10 mouse cellular contexts compared by ENCODE assay signal in genomic region chr4:118579313-118579712, GRCm38 (mm10). TPM values are rescaled to one million over a fixed set of nuclear protein-coding genes. Genes with fewer than 3 reads are reported as not detected.
DNase-seq lines count a peak whose midpoint lies in the region; ATAC-seq and TF ChIP-seq lines count a peak whose summit lies in the region.
"Had no signal": no experiment of that assay in that cellular context is flagged by ENCODE, and none has a peak within 500 bp of the region (broad histone marks: within the 10 kb centered on the region; RNA-seq: fewer than 3 reads in every experiment).

No protein-coding gene starts in this region.

- no peaks in the 10 kb centered on the region for H3K9me3 ChIP-seq in lung, embryonic 14.5 days (ENCODE audit: low read depth, low read length)

- H3K27me3 ChIP-seq in lung, embryonic 14.5 days (ENCODE audit: insufficient read depth, low read length), result no peaks in the 10 kb centered on the region

- WGBS in lung, embryonic 14.5 days, result 41% methylated on average over 13 of the region's 13 CpGs

- H3K27ac ChIP-seq in lung, embryonic 14.5 days (ENCODE audit: low read depth), result no peak overlapping the region
- H3K27ac ChIP-seq: macrophage had no signal

- peak; percentile 69 for ATAC-seq in common myeloid progenitor, adult 5-6 weeks (replicated peaks; ENCODE audit: low read depth, poor library complexity, severe bottlenecking)
- ATAC-seq in lung, embryonic 14.5 days (ENCODE audit: insufficient read depth), result no peak
- no peak for ATAC-seq in activated CD4-positive, CD25-positive, alpha-beta regulatory T cell, adult 4 months

- DNase-seq in heart, postnatal 4 days, result peak; percentile 63
- no peak for DNase-seq in heart, adult 8-10 months (ENCODE audit: low spot score)
- peak; percentile 34 to 82 for DNase-seq in spleen, postnatal 4 days (ENCODE audit: low spot score in 2 of 2)
- DNase-seq in spleen, adult 12 weeks (ENCODE audit: low spot score), result no peak
- peak; percentile 52 for DNase-seq in lung, embryonic 14.5 days
- no peak for DNase-seq in urinary bladder, adult 2 months (ENCODE audit: low spot score)

- no peak overlapping the region for H3K4me2 ChIP-seq in lung, embryonic 14.5 days

- no peak overlapping the region for H3K4me3 ChIP-seq in lung, embryonic 14.5 days (ENCODE audit: low read depth, low read length)

- TF ChIP-seq CTCF in lung, embryonic 14.5 days (IDR thresholded peaks at IDR 0.05; ENCODE audit: low read depth), result peak; percentile 62

- H3K36me3 ChIP-seq in lung, embryonic 14.5 days (ENCODE audit: insufficient read depth), result no peaks in the 10 kb centered on the region

- no peaks in the 10 kb centered on the region for H3K4me1 ChIP-seq in lung, embryonic 14.5 days (ENCODE audit: insufficient read depth)

- H3K9ac ChIP-seq in lung, embryonic 14.5 days, result no peak overlapping the region

RNA-seq across cellular contexts. Expression of gene Tmem125, which starts 35.5 kb away (rescaled TPM):
- total RNA-seq in heart, postnatal 4 days (2021), result under 1 TPM; 0.24 to 0.32 TPM
- total RNA-seq in heart, adult 8-10 months (2022), result under 1 TPM in 2 of 4 experiments, not detected in 2; 0.12 to 0.23 TPM
- 0.14 TPM in 1 of 2 replicates, not detected in the other for total RNA-seq in common myeloid progenitor, adult 5-6 weeks (2017)
- 3.3 and 3.6 TPM in 2 replicates for polyA plus RNA-seq in lung, embryonic 14.5 days (2014; fragmentation: Nextera tagmentation; extraction: Ambion mirVana)
- not detected for polyA plus RNA-seq in activated CD4-positive, CD25-positive, alpha-beta regulatory T cell, adult 4 months (2017; shearing (Covaris generic))
- polyA plus RNA-seq in urinary bladder, adult 2 months (2012; rRNA removed), result 10.7 and 15.5 TPM in 2 replicates
- polyA plus RNA-seq: macrophage had no signal

RNA-seq across cellular contexts. Expression of gene Cfap57, which starts 41.3 kb away (rescaled TPM):
- total RNA-seq in heart, postnatal 4 days (2021), result under 1 TPM in 1 of 2 experiments, not detected in 1; 0.18 TPM
- total RNA-seq in heart, adult 8-10 months (2022), result under 1 TPM in 1 of 4 experiments, not detected in 3; 0.06 TPM
- 0.46 TPM in 1 of 2 replicates, not detected in the other for total RNA-seq in common myeloid progenitor, adult 5-6 weeks (2017)
- 0.12 and 0.22 TPM in 2 replicates for polyA plus RNA-seq in lung, embryonic 14.5 days (2014; fragmentation: Nextera tagmentation; extraction: Ambion mirVana)
- polyA plus RNA-seq in activated CD4-positive, CD25-positive, alpha-beta regulatory T cell, adult 4 months (2017; shearing (Covaris generic)), result not detected
- polyA plus RNA-seq in urinary bladder, adult 2 months (2012; rRNA removed), result 0.04 and 0.08 TPM in 2 replicates
- polyA plus RNA-seq: macrophage had no signal

RNA-seq across cellular contexts. Expression of gene Ebna1bp2, which starts 41.3 kb away (rescaled TPM):
- total RNA-seq in heart, postnatal 4 days (2021), result 10 to 100 TPM; 43.0 to 51.1 TPM
- 10 to 100 TPM; 26.6 to 42.0 (median 37.1) TPM for total RNA-seq in heart, adult 8-10 months (2022)
- total RNA-seq in common myeloid progenitor, adult 5-6 weeks (2017), result 98.3 and 123 TPM in 2 replicates
- 161 and 166 TPM in 2 replicates for polyA plus RNA-seq in lung, embryonic 14.5 days (2014; fragmentation: Nextera tagmentation; extraction: Ambion mirVana)
- 100 to 1,000 TPM; 163 to 165 TPM for polyA plus RNA-seq in activated CD4-positive, CD25-positive, alpha-beta regulatory T cell, adult 4 months (2017; shearing (Covaris generic))
- 63.4 and 72.6 TPM in 2 replicates for polyA plus RNA-seq in urinary bladder, adult 2 months (2012; rRNA removed)

RNA-seq across cellular contexts. Expression of gene 2610528J11Rik, which starts 52.5 kb away (rescaled TPM):
- not detected for total RNA-seq in heart, postnatal 4 days (2021)
- not detected for total RNA-seq in heart, adult 8-10 months (2022)
- total RNA-seq in common myeloid progenitor, adult 5-6 weeks (2017), result not detected in 2 replicates
- polyA plus RNA-seq in lung, embryonic 14.5 days (2014; fragmentation: Nextera tagmentation; extraction: Ambion mirVana), result 9.0 and 10.3 TPM in 2 replicates
- polyA plus RNA-seq in activated CD4-positive, CD25-positive, alpha-beta regulatory T cell, adult 4 months (2017; shearing (Covaris generic)), result not detected
- polyA plus RNA-seq in urinary bladder, adult 2 months (2012; rRNA removed), result 11.7 and 15.8 TPM in 2 replicates
- total RNA-seq: heart, postnatal 36 days had no signal
- polyA plus RNA-seq: macrophage had no signal

Comparison
In these comparisons a context has a peak if more than half of its experiments do, and no peak if none do; other contexts are left out.
1. DNase-seq: peak in heart, postnatal 4 days (single experiment), spleen, postnatal 4 days (2 of 2) and lung, embryonic 14.5 days (single experiment); none in heart, adult 8-10 months (single experiment), spleen, adult 12 weeks (single experiment) and urinary bladder, adult 2 months (single experiment).